18 mouse cellular contexts compared by ENCODE assay signal in the genomic region with DNA sequence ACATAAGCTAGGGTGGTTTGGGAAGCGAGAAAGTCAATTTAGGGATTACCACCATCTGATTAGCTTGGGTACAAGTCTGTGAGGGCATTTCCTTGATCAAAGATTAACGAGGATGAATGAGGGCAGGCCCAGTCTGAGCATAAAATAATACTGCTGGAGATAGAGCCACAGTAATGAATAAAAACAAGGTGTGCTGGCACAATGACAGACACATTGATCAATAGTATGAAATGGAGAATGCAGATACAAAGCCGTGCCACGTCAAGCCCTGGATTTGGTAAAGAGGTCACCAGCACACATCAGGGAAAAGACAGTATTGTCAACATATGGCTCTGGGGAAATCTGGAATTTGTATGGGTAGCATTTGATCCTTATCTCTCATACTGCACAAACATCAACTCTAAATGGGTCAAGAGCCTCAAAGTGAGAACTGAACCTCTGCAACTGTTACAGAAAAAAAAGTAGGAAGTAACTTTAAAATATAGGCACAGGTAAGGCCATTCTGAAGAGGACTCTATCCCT.
"Had no signal": no experiment of that assay in that cellular context is flagged by ENCODE, and none has a peak within 500 bp of the region (broad histone marks: within the 10 kb centered on the region; RNA-seq: fewer than 3 reads in every experiment).

No protein-coding gene starts in this region.

- H3K36me3 ChIP-seq: midbrain, embryonic 10.5 days; midbrain, embryonic 12.5 days; neural tube, embryonic 13.5 days; neural tube, embryonic 15.5 days had no signal

- H3K27ac ChIP-seq: midbrain, embryonic 10.5 days; midbrain, embryonic 12.5 days; neural tube, embryonic 13.5 days; neural tube, embryonic 15.5 days had no signal

- H3K27me3 ChIP-seq: midbrain, embryonic 12.5 days; neural tube, embryonic 13.5 days; neural tube, embryonic 15.5 days had no signal

- ATAC-seq: midbrain, embryonic 16.5 days had no signal

- H3K4me1 ChIP-seq: midbrain, embryonic 10.5 days; midbrain, embryonic 12.5 days; neural tube, embryonic 13.5 days; neural tube, embryonic 15.5 days had no signal

- H3K9me3 ChIP-seq: midbrain, embryonic 10.5 days; midbrain, embryonic 12.5 days; neural tube, embryonic 15.5 days had no signal

- H3K4me3 ChIP-seq: midbrain, embryonic 10.5 days; midbrain, embryonic 12.5 days; myocyte; neural tube, embryonic 13.5 days; neural tube, embryonic 15.5 days had no signal

- DNase-seq: lung, adult 18-20 months; lung, embryonic 14.5 days; lung, postnatal 10 days; lung, postnatal 4 days; midbrain, embryonic 14.5 days; retina, postnatal 1 day; right cerebral cortex, adult 18-20 months; right cerebral cortex, postnatal 25 days; right cerebral cortex, postnatal 4 days; spleen, adult 18-20 months; thymus, adult 18-20 months; thymus, postnatal 25 days had no signal

- H3K4me2 ChIP-seq: lung, embryonic 14.5 days; midbrain, embryonic 12.5 days; neural tube, embryonic 13.5 days; neural tube, embryonic 15.5 days had no signal

- H3K9ac ChIP-seq: lung, embryonic 14.5 days; midbrain, embryonic 12.5 days; neural tube, embryonic 13.5 days; neural tube, embryonic 15.5 days had no signal
